Comparison of ENCODE assay signal across 23 mouse cellular contexts in genomic region chr17:27364899-27365298, GRCm38 (mm10).
DNase-seq lines count a peak whose midpoint lies in the region; ATAC-seq and TF ChIP-seq lines count a peak whose summit lies in the region.
"Had no signal": no experiment of that assay in that cellular context is flagged by ENCODE, and none has a peak within 500 bp of the region (broad histone marks: within the 10 kb centered on the region; RNA-seq: fewer than 3 reads in every experiment).

No protein-coding gene starts in this region.

- 90% methylated on average over 6 of the region's 6 CpGs for WGBS in intestine, embryonic 16.5 days
- WGBS in forebrain, embryonic 14.5 days, result 92% methylated on average over 6 of the region's 6 CpGs

- H3K27ac ChIP-seq in testis, adult 2 months (ENCODE audit: control insufficient read depth, insufficient read depth, low read depth, low read length), result peak overlapping the region; percentile 58
- no peak overlapping the region for H3K27ac ChIP-seq in intestine, embryonic 16.5 days (ENCODE audit: low read length)
- H3K27ac ChIP-seq in forebrain, embryonic 14.5 days (ENCODE audit: low read depth, low read length), result no peak overlapping the region
- H3K27ac ChIP-seq: embryonic facial prominence, embryonic 15.5 days; forebrain, embryonic 10.5 days; hindbrain, embryonic 12.5 days; intestine, embryonic 15.5 days; kidney, embryonic 15.5 days; limb, embryonic 12.5 days; liver, embryonic 12.5 days; lung, embryonic 15.5 days; midbrain, embryonic 12.5 days; neural tube, embryonic 13.5 days had no signal

- peak; percentile 60 to 67 for ATAC-seq in hematopoietic stem cell, adult 5-6 weeks (replicated peaks in 1 of 2; ENCODE audit: insufficient read depth in 1 of 2, low FRiP score in 2 of 2, low TSS enrichment in 1 of 2, low read depth in 1 of 2, poor library complexity in 2 of 2, severe bottlenecking in 2 of 2)
- ATAC-seq in intestine, embryonic 16.5 days, result no peak
- ATAC-seq in forebrain, embryonic 14.5 days, result no peak
- ATAC-seq: intestine, embryonic 15.5 days; liver, embryonic 12.5 days had no signal

- H3K4me2 ChIP-seq in intestine, embryonic 16.5 days (ENCODE audit: low read depth, low read length), result no peak overlapping the region
- no peak overlapping the region for H3K4me2 ChIP-seq in forebrain, embryonic 14.5 days (ENCODE audit: low read length)
- H3K4me2 ChIP-seq: embryonic facial prominence, embryonic 15.5 days; hindbrain, embryonic 12.5 days; intestine, embryonic 15.5 days; kidney, embryonic 15.5 days; limb, embryonic 12.5 days; liver, embryonic 12.5 days; lung, embryonic 15.5 days; midbrain, embryonic 12.5 days; neural tube, embryonic 13.5 days had no signal

- H3K27me3 ChIP-seq in testis, adult 2 months (ENCODE audit: control insufficient read depth, insufficient read depth, low read length), result no peaks in the 10 kb centered on the region
- H3K27me3 ChIP-seq in intestine, embryonic 16.5 days (replicated peaks; ENCODE audit: control insufficient read depth, insufficient read depth, low read length), result no peaks in the 10 kb centered on the region
- H3K27me3 ChIP-seq in forebrain, embryonic 14.5 days (replicated peaks; ENCODE audit: control insufficient read depth, insufficient read depth, low read length), result no peaks in the 10 kb centered on the region
- H3K27me3 ChIP-seq: embryonic facial prominence, embryonic 15.5 days; hindbrain, embryonic 12.5 days; intestine, embryonic 15.5 days; kidney, embryonic 15.5 days; limb, embryonic 12.5 days; lung, embryonic 15.5 days; midbrain, embryonic 12.5 days; neural tube, embryonic 13.5 days had no signal

- no peak for TF ChIP-seq POLR2A in testis, adult 2 months (IDR thresholded peaks at IDR 0.05; ENCODE audit: control insufficient read depth, low read depth, low read length)

- H3K4me1 ChIP-seq in testis, adult 2 months (ENCODE audit: control insufficient read depth, insufficient read depth, low read length), result peaks cover 6% of the 10 kb centered on the region
- no peaks in the 10 kb centered on the region for H3K4me1 ChIP-seq in intestine, embryonic 16.5 days (ENCODE audit: control insufficient read depth, insufficient read depth, low read length)
- 0 out of 2 replicates have a peak, but pooled peaks cover 2% of the 10 kb centered on the region for H3K4me1 ChIP-seq in forebrain, embryonic 14.5 days (ENCODE audit: control insufficient read depth, insufficient read depth, low read length)
- H3K4me1 ChIP-seq: embryonic facial prominence, embryonic 15.5 days; intestine, embryonic 15.5 days; kidney, embryonic 15.5 days; liver, embryonic 12.5 days; lung, embryonic 15.5 days had no signal

- DNase-seq in testis, postnatal 14 days (ENCODE audit: low spot score), result no peak
- DNase-seq in thymus, postnatal 0 days (ENCODE audit: low spot score), result peak; percentile 64
- no peak for DNase-seq in spleen, postnatal 4 days (ENCODE audit: low spot score in 2 of 2)
- no peak for DNase-seq in right cerebral cortex, postnatal 25 days
- no peak for DNase-seq in forebrain, embryonic 14.5 days (ENCODE audit: low spot score)
- DNase-seq: adrenal gland, postnatal 10 days; cerebellum, adult 9-11 months; kidney, postnatal 4 days; lung, postnatal 4 days; right cerebral cortex, adult 18-20 months had no signal

- H3K4me3 ChIP-seq in testis, adult 2 months (ENCODE audit: control insufficient read depth, low read depth, low read length), result peak overlapping the region; percentile 72
- H3K4me3 ChIP-seq in intestine, embryonic 16.5 days (ENCODE audit: low read length), result no peak overlapping the region
- no peak overlapping the region for H3K4me3 ChIP-seq in forebrain, embryonic 14.5 days (ENCODE audit: low read depth, low read length)
- H3K4me3 ChIP-seq: embryonic facial prominence, embryonic 15.5 days; forebrain, embryonic 10.5 days; hindbrain, embryonic 12.5 days; intestine, embryonic 15.5 days; kidney, embryonic 15.5 days; limb, embryonic 12.5 days; liver, embryonic 12.5 days; lung, embryonic 15.5 days; midbrain, embryonic 12.5 days; neural tube, embryonic 13.5 days had no signal

- no peak overlapping the region for H3K9ac ChIP-seq in intestine, embryonic 16.5 days (ENCODE audit: low read depth, low read length)
- no peak overlapping the region for H3K9ac ChIP-seq in forebrain, embryonic 14.5 days (ENCODE audit: low read length)
- H3K9ac ChIP-seq: embryonic facial prominence, embryonic 15.5 days; hindbrain, embryonic 12.5 days; intestine, embryonic 15.5 days; kidney, embryonic 15.5 days; limb, embryonic 12.5 days; liver, embryonic 12.5 days; lung, embryonic 15.5 days; midbrain, embryonic 12.5 days; neural tube, embryonic 13.5 days had no signal

- no peak for TF ChIP-seq CTCF in testis, adult 2 months (IDR thresholded peaks at IDR 0.05; ENCODE audit: control insufficient read depth, insufficient read depth, insufficient replicate concordance, low read depth, low read length)

- peaks cover 3% of the 10 kb centered on the region for H3K36me3 ChIP-seq in testis, adult 2 months (ENCODE audit: control insufficient read depth, insufficient read depth, low read length)
- H3K36me3 ChIP-seq in intestine, embryonic 16.5 days (ENCODE audit: control insufficient read depth, insufficient read depth, low read length), result no peaks in the 10 kb centered on the region
- no peaks in the 10 kb centered on the region for H3K36me3 ChIP-seq in forebrain, embryonic 14.5 days (ENCODE audit: control insufficient read depth, insufficient read depth, low read length)
- H3K36me3 ChIP-seq: embryonic facial prominence, embryonic 15.5 days; forebrain, embryonic 10.5 days; hindbrain, embryonic 12.5 days; intestine, embryonic 15.5 days; kidney, embryonic 15.5 days; limb, embryonic 12.5 days; liver, embryonic 12.5 days; lung, embryonic 15.5 days; midbrain, embryonic 12.5 days; neural tube, embryonic 13.5 days had no signal

- H3K9me3 ChIP-seq in intestine, embryonic 16.5 days (ENCODE audit: control insufficient read depth, low read length), result no peaks in the 10 kb centered on the region
- no peaks in the 10 kb centered on the region for H3K9me3 ChIP-seq in forebrain, embryonic 14.5 days (replicated peaks; ENCODE audit: control insufficient read depth, low read length)
- H3K9me3 ChIP-seq: embryonic facial prominence, embryonic 15.5 days; forebrain, embryonic 10.5 days; hindbrain, embryonic 12.5 days; intestine, embryonic 15.5 days; kidney, embryonic 15.5 days; limb, embryonic 12.5 days; liver, embryonic 12.5 days; lung, embryonic 15.5 days; midbrain, embryonic 12.5 days; neural tube, embryonic 13.5 days had no signal

Comparison
In these comparisons a context has a peak if more than half of its experiments do, and no peak if none do; other contexts are left out.
1. ATAC-seq: peak in hematopoietic stem cell, adult 5-6 weeks (2 of 2); none in intestine, embryonic 16.5 days (single experiment) and forebrain, embryonic 14.5 days (single experiment).